Mouse (Mus musculus) testis, adult 2 months (tissue): ENCODE measurements at regions not wholly inside any gene's neighbourhood (a gene's known extent, or its start where the extent isn't known, plus 50 kb on each side); places are given as distances from the start of the nearest gene placed in this dataset.

Source experiments
- H3K27ac ChIP-seq: fragments of 200-500 bp; 2 replicates; pipeline ENCODE4 v1.5.1; 2012; ENCODE audit warnings: low read depth, low read length; ENCODE audit not compliant: control insufficient read depth, insufficient read depth
- H3K27me3 ChIP-seq: fragments of 200-500 bp; 2 replicates; pipeline ENCODE4 v1.6.1; 2012; ENCODE audit warnings: mild to moderate bottlenecking, low read length, moderate library complexity; ENCODE audit not compliant: control insufficient read depth, insufficient read depth
- H3K36me3 ChIP-seq: fragments of 200-500 bp; 2 replicates; pipeline ENCODE4 v1.6.1; 2012; ENCODE audit warnings: mild to moderate bottlenecking, low read length; ENCODE audit not compliant: control insufficient read depth, insufficient read depth
- H3K4me1 ChIP-seq: fragments of 200-500 bp; 2 replicates; pipeline ENCODE4 v1.6.1; 2012; ENCODE audit warnings: low read length; ENCODE audit not compliant: control insufficient read depth, insufficient read depth
- H3K4me3 ChIP-seq: fragments of 200-500 bp; 2 replicates; pipeline ENCODE4 v1.5.1; 2012; ENCODE audit warnings: low read depth, mild to moderate bottlenecking, low read length, moderate library complexity, mixed read lengths; ENCODE audit not compliant: control insufficient read depth
- CTCF ChIP-seq: fragments of 200-500 bp; IDR thresholded peaks from 2 replicates; pipeline ENCODE4 v1.5.1; 2012; ENCODE audit warnings: low read depth, mild to moderate bottlenecking, inconsistent platforms, low read length, moderate library complexity; ENCODE audit not compliant: control insufficient read depth, insufficient read depth, insufficient replicate concordance
- POLR2A ChIP-seq: fragments of 200-500 bp; IDR thresholded peaks from 2 replicates; pipeline ENCODE4 v1.6.1; 2012; ENCODE audit warnings: low read depth, mild to moderate bottlenecking, inconsistent platforms, low read length, moderate library complexity; ENCODE audit not compliant: control insufficient read depth

DNA sequence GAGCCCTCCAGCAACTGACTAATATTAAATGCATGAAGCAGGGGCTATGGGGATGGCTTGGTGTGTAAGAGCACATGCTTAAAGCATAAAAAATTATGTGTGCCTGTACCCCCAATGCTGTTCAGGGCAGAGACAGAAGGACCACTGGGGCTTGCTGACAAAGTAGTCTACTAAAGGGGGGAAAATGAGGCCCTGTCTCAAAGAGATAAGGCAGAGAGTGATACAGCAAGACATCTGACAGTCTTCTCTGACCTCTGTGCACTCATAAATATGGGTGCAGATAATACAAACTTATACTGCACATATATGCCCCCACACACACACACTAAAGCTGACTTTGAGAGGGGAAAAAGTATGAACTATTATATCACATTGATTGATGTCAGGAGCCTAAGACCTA is 142.8 kb downstream of the Tm2d1 start:
- TF ChIP-seq CTCF (no peak), POLR2A (no peak)

DNA sequence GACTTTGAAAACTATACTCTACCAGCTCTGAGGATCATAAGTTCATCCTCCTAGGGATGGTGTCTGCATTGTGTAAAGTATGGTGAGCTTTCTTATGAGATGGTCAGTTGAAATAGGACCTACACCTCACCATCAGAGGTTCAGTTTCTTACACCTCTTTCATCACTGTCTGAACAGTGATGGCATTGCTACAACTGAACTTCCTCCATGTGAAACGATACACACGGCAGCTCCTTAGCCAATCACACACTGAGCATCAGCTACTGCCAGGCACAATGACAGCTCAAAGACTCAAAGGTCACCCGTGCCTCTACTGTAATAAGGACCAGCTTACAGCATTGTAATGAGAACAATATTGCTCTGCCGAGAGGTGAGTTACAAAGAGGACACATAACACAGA is 145.0 kb downstream of the Tm2d1 start:
- Histone ChIP-seq H3K4me3 (no peak overlapping the region), H3K27ac (no peak overlapping the region), H3K4me1 (no peaks in the 10 kb centered on the region), H3K27me3 (no peaks in the 10 kb centered on the region), H3K36me3 (no peaks in the 10 kb centered on the region)
- TF ChIP-seq CTCF = no peak
- TF ChIP-seq POLR2A = no peak

More for the DNA sequence above, 142.8 kb downstream of the Tm2d1 start:
- no peaks in the 10 kb centered on the region for H3K36me3 ChIP-seq
- no peak overlapping the region for H3K27ac ChIP-seq
- H3K27me3 ChIP-seq = no peaks in the 10 kb centered on the region
- H3K4me3 ChIP-seq = no peak overlapping the region
- H3K4me1 ChIP-seq = no peaks in the 10 kb centered on the region; the same call in 1 of the 2 replicates

DNA sequence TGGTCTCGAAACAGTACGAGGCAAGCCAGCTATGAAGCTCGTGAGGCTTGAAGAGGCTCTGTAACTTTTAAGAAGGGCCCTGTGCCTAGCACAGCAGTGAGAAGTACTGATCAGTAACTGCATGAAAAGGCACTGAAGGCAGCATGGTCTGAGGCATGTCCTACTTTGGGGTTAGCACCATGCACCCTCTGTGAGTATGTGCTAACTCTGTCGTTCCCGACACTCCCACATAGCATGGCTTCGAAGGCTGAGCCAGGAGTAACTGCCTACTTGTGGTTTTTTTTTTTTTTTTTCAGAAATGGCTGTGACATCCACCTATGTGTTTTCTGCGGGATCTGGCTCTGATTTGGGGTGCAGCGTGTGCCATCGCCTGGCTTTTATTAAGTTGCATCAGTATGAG is 145.6 kb downstream of the Tm2d1 start:
- H3K27ac ChIP-seq = no peak overlapping the region
- no peaks in the 10 kb centered on the region for H3K4me1 ChIP-seq
- H3K36me3 ChIP-seq = no peaks in the 10 kb centered on the region
- H3K27me3 ChIP-seq = no peaks in the 10 kb centered on the region
- TF ChIP-seq POLR2A = no peak
- TF ChIP-seq CTCF = no peak
- no peak overlapping the region for H3K4me3 ChIP-seq

DNA sequence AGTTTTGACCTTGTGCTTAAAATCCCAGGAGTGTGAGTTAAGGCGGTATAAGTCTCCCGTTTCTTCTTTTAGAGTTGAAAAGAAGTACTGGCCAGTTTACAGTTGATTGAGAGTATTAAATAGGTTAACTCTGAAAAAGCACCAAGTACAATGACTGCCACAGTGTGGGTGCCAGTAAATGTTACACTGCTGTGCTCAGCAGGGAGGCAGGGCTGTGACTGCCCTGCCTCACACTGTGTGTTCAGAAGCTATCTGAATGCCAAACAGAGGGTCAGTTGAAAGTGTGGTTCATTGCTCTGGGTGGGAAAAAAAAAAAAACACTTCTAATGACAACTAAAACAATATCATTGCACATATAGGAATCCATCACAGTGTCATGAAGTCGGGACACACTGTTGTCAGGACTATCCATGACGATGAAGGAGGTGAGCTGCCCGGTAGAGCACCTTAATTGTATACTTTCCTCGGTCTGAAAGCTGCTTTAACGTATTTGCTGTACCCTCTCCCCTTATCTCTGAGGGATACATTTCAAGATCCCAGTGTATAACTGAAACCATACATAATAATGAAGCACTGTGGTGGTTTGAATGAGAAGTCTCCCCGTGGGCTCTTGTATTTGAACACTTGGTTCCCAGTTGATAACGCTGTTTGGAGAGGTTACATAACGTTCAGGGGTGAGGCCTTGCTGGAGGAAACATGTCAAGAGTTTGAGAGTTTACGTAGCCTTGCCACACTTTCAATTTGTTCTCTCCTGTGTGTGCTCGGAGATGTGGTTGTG is 146.9 kb downstream of the Tm2d1 start:
- TF ChIP-seq POLR2A (no peak), CTCF (no peak)
- no peak overlapping the region for H3K4me3 ChIP-seq
- H3K36me3 ChIP-seq = no peaks in the 10 kb centered on the region
- H3K4me1 ChIP-seq = no peaks in the 10 kb centered on the region
- H3K27ac ChIP-seq = no peak overlapping the region
- H3K27me3 ChIP-seq = no peaks in the 10 kb centered on the region

DNA sequence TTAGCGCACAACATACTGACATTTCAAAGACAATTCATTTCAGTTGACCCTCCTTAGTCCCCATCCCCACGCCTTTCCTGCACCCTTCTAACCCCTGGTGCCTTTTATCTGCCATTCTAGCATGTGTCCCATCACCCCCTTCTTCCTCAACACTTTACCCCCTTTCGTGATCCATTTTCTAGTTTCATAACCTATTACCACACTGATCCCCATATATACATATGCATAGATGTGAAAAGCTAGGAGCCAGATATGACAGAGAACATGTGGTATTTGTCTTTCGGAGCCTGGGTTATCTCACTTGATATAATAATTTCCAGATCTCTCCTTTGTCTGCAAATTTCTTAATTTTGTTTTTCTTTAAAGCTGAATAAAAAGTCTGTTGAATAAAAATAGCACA is 154.9 kb downstream of the Tm2d1 start:
- no peaks in the 10 kb centered on the region for H3K27me3 ChIP-seq
- TF ChIP-seq POLR2A = no peak
- no peak for TF ChIP-seq CTCF
- H3K36me3 ChIP-seq = no peaks in the 10 kb centered on the region
- H3K4me1 ChIP-seq = no peaks in the 10 kb centered on the region
- no peak overlapping the region for H3K27ac ChIP-seq
- H3K4me3 ChIP-seq = no peak overlapping the region

DNA sequence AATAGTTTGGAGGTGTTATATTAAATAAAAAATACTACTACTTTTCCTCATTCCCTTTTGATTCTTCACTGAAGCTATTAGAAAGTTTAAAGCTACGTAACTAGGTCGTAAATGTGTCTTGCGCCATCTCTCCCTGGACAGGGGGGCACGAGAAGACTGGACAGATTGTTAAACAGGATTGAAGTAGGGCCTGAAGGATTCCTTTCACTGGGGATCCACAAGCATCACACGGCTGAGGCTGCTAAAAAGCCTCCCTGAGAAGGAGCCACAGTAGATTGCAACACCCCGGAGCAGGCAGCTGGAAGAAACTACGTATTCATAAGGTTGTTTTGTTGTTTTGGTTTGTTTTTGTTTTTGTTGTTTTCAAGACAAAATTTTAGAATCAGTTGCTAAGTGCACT is 158.7 kb downstream of the Tm2d1 start:
- Histone ChIP-seq H3K27ac (no peak overlapping the region), H3K4me3 (no peak overlapping the region), H3K36me3 (no peaks in the 10 kb centered on the region), H3K4me1 (no peaks in the 10 kb centered on the region), H3K27me3 (no peaks in the 10 kb centered on the region)
- no peak for TF ChIP-seq CTCF
- TF ChIP-seq POLR2A = no peak

DNA sequence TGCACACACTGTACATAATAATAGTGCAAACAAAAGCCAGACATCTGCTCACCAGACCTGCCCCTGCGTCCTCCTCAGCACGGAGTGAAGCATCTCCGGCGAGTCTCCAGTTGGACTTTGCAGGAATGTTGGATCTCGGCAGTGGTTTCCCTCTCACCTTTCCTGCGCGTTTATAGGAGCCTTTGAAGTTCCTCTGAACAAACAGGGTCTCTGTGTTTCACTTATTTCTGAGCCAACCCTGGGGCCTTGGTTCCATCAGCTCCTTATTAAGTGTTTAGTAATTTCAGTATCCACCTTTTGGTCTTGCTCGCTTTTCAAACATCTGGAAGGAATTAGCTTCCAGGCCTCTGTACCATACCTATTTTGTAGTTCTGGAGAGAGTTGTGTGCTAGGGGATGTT is 159.7 kb downstream of the Tm2d1 start:
- no peak overlapping the region for H3K27ac ChIP-seq

More for the DNA sequence above, 159.7 kb downstream of the Tm2d1 start:
- H3K36me3 ChIP-seq = no peaks in the 10 kb centered on the region
- no peak for TF ChIP-seq POLR2A
- no peak for TF ChIP-seq CTCF
- no peak overlapping the region for H3K4me3 ChIP-seq
- no peaks in the 10 kb centered on the region for H3K4me1 ChIP-seq
- H3K27me3 ChIP-seq = no peaks in the 10 kb centered on the region
